Mouse (Mus musculus) frontal cortex, adult (tissue): Measurements from ENCODE around the gene Tcp11l1.

Experiments used
- ATAC-seq: cut with Nextera tagmentation; 2 replicates; pipeline ENCODE4 v1.9.2; 2017; ENCODE audit warnings: mild to moderate bottlenecking, moderate library complexity, mixed read lengths; ENCODE audit not compliant: low TSS enrichment

The Tcp11l1 gene

DNA sequence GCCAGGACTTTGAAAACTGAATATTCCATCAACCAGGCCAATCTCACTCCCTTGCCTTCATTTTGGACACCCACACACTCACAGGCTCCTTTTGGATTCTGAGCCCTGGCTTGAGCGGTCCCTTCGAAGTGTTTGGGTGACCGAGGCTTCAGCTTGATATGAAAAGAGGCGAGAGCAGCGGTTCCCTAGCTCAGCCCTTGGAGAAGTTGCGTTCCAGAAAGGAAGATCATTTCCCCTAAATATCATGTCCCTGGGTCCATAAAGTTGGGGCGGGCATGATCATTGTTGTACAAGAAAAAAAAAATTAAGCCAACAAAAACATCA lies 479 bp upstream of the Tcp11l1 start:
- no peak for ATAC-seq

DNA sequence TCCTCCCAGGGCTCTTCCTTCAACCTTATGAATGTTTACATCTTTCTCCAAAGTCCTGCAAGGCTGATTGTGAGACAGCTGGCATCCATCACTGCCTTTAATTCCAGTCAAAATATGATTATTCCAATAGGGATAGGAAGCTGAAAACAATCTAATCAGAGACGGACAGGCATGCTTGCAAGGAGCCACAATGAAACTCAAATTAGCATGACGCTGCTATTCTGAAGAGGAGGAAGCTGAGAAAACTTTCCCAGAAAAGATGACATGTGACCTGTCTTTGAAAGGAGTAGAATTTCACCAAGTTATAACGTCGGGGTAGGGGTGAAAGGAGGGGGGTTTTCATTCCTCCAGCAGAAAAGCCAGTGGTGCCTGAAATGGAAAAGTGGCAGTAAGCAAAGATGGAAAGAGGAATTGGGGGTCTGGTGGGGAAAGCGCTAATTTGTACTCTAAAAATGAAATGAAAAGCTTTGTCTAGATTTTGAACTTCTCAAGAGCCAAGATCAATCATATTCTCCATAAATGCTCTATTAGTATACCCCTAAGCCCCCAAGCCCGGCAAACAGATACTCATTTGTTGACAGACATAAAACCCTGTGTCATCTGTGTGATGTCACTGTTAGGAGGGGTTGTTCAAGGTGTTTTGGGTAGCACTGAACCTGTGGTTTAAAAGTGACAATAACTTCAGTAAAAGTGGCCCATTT lies 1.1 kb downstream of the Tcp11l1 start:
- ATAC-seq: no peak

DNA sequence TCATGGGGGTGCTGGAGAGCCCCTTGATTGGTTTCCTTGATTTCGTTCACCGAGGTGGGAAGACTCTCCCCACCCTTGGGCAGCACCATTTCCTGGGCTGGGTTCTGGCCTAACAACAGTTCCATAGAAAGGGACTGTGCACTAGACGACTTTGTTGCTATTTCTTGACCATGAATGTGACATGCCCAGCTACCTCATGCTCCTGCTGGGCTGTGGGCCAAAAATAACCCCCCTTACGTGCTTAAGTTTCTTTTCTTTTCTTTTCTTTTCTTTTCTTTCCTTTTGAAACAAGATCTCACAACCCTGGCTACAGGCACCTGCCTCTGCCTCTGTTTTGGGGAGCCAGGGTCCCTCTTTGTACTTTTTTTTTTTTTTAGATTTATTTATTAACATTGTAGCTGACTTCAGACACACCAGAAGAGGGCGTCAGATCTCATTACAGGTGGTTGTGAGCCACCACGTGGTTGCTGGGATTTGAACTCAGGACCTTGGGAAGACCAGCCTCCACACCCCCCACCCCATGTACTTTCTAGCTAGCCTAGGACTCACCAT lies 2.1 kb downstream of the Tcp11l1 start:
- no peak for ATAC-seq

DNA sequence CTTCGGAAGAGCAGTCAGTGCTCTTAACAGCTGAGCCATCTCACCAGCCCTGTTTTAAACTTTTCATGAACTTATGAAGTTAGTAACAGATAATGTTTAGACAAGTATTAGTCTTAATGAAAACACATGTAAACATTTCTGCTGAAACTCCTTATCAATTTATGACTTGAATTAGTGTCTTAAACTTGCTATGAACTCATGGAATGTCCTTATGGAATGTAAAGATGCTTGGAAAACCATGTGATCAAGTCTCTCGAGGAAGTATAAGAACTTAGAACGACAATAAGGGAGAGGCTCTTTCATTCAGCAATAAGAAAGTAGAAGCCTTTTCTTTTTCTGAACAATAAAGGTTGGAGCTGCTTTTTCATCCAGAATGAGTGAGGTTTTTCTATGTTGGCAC lies 7.6 kb downstream of the Tcp11l1 start:
- ATAC-seq: no peak

DNA sequence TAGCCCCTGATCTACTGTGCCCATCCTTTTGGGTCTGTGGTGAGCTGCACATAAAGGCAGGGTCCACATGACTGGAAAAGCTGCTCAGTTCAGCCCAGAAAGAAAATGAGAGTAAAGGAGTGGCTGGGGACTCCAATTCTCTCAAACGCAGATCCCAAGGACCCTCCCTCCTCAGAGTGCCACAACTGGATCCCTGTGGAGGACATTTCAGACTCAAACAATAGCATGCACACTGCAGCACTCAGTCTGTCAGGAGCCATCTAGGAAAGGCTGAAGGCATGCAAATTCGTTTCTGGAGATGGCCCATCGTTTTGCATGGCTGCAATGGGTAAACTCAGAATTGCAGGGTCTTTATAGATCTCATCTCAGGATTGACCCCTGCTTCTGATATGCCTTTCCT lies 8.8 kb downstream of the Tcp11l1 start:
- no peak for ATAC-seq

DNA sequence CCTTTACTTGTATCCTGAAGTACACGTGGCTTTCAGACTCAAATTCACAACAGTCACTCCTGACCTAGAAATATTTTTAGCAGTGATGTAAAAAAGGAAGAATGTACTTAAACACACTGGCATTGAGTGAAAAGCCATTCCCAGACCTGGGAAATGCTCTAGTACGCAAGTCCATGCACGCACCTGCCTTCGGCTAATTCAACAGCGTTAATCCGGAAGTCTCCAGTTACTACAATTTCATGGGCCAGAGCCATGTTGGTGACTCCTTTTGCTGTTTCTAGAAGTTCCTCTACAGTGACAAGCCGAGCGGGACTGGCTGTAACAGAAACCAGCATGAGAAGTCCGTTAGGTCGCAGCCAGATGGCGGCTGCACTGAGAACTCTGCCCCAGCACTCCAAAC lies 12.3 kb downstream of the Tcp11l1 start:
- peak; percentile 38 for ATAC-seq

DNA sequence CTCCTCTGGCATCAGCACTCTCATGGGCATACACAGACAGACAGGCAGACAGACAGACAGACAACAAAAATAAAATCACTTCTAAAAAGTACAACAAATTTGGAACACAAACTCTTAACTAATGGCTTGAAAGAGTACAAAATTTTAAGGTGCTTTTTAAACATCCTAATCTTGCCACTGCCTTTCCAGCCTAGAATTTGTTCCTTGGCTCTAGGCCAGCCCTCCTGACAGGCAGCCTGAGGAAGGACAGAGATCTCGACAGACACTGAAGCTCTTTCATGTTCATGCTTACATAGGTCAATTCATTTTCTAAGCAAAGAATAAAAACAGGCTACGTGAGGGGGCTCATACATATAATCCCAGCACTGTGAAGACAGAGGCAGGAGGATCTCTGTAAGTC lies 19.4 kb downstream of the Tcp11l1 start:
- no peak for ATAC-seq

DNA sequence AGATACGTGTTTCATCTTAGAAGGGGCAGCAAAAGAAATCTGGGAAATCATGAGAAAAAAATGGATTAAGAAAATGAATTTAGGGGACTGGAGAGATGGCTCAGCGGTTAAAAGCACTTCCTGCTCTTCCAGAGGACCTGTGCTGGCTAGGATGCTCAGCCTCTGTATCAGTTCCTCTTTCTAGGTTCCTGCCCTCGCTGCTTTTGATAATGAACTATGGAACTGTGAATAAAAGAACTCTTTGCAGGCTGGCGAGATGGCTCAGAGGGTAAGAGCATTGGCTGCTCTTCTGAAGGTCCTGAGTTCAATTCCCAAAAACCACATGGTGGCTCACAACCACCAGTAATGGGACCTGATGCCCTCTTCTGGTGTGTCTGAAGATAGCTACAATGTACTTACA lies 21.2 kb downstream of the Tcp11l1 start:
- no peak for ATAC-seq

DNA sequence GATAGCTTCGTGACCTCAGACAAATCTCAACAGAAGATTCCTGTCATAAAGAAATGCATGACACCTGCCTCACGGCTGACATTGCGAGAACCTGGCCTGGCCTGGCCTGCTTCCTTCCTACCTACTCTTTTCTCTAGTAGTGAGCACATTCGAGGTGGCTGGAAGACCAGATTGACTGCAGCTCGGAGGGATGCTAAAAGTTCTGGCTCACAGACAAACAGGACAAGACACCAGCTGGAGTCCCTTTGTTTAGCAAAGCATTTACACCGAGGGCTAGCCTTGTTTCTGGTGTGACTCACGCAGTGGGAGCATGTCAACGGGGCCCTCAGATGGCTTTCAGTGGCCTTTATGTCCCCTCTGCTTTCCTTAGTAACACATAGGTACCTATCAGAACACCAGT lies 23.2 kb downstream of the Tcp11l1 start:
- ATAC-seq: peak; percentile 60

DNA sequence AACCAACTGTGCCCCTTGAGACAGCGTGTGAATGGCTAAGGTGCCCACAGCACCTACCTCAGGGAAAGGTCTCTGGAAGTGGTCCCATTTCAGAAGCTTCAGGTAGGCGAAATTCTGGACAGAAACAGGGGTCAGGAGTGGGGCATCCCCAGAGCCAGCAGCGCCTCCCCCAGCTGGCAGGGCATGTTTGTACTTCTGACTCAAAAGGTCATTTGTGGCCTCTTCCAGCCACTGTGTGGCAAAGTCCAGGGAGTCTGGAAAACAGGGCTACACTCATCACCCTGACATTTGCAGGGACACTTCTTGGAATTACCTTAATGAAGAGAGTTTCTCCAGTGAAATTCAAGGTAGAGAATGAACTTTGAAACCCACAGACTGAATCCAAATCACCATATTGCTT lies 23.6 kb downstream of the Tcp11l1 start:
- no peak for ATAC-seq

DNA sequence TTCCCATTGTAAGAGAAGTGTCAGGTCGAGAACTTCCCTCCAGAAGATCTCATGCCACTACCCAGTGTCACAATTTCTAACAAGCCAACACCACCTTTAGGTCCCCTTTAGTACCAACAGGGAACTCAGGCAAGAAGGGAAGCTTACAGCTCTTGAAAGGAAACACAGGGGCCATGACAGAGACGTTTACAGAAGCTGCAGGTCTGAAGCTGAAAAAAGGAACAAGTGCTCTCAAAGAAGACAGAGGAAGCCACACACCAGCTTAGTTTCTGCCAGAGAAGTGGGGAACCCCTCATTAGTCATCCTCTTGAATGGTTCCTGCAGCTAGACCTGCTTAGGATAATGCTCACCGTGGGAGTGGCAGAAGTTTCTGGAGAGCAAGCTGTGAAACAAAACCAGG lies 24.7 kb downstream of the Tcp11l1 start:
- no peak for ATAC-seq

DNA sequence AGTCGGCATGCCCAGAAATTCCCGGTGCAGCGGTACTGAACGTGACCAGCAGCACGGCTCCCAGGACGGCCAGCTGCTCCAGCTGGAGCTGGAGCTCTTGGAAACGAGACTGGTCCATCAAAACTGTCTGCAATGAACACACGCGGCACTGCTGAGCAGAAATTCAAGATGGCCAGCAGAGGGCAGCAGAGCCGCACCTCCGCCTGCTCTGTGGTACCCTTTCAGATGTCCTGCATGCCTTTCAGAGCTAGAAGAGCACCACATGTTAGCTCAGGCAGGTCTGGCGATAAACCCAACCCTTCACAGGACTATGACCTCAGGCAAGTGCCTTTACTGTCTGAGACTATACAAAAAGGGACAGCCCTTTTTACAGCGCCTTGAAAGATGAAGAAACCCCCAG lies 26.6 kb downstream of the Tcp11l1 start:
- ATAC-seq: peak; percentile 81

DNA sequence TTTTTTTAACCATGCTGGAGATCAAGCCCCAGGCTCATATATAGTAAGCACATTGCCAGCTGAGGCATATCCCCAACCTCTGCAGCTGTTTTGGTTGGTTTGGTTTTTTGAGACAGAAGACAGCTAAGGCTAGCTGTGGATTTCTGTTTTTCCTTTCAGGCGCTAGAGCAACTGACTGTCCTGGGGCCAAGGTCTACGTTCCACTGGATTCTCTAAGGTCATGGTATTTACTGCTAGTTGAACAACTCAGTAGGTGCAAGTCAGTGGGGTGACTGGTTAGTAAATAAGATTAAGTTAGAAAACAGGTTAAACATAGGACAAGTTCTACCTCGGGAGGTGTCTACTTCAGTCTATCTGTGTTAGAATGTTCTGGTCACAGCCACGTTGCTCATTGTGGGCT lies 27.2 kb downstream of the Tcp11l1 start:
- ATAC-seq: no peak

DNA sequence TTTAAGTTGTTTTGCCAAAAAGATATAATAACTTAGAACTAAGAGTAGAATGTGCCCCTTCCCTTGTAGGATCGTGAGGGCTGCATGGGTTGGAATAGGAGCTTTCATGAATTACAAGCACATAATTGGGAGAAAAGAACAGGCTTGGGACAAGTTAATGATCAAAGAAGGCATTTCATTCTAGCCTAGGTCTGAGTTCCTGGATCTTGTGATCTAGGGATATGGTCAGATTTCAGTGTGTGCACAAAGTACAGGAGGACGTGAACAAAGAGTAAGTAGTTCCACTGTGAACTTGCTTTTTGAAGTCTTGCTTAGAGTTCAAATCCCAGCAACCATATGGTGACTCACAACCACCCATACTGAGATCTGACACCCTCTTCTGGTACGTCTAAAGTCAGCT lies 34.6 kb downstream of the Tcp11l1 start:
- no peak for ATAC-seq

DNA sequence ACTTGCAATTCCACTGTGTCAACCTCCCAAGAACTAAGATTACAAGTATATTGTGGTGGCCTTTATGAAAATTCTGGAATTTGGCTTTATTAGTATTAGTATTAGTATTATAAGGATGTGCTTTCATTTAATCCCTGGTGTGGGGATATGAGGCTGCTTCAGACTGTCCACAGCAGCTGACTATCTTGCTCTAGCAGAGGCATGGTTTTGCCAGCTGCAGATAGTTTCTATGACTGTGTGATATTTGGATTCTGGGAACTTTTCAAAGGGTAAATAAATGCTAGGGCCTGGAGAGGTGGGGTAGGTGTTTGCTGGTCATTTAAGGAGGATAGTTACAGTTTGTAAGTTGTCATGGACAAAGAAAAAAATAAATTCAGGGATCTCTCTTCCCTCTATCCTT lies 40.2 kb downstream of the Tcp11l1 start:
- no peak for ATAC-seq

DNA sequence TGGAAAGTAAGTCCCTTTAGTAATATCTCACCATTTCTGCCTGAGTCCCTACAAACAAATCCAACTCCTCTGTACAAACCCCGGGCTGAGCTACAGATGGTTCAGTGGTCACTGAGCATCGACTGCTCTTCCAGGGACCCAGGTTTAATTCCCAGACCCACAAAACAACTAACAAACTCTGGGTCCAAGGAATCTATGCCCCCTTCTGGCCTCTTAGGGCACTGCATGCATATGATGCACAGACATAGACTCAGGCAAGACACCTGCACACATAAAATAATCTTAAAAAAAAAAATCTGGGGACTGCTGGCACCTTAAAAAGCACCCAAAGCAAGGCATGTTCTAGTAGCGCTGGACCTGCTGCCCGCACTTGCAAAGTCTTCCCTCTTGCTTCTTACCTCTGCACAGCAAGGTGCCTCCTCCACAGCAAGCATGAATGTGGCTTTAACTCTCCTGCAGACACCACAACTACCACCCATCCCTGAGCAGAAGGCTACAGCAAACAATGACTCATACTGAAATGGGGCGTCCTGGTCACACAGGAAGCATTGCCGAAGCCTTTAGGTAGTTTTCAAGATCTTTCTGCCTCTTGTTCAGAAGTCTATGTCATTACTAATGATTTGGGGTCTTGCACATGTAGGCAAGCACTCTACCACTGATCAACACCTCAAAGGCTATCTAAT lies 42.7 kb downstream of the Tcp11l1 start:
- no peak for ATAC-seq

DNA sequence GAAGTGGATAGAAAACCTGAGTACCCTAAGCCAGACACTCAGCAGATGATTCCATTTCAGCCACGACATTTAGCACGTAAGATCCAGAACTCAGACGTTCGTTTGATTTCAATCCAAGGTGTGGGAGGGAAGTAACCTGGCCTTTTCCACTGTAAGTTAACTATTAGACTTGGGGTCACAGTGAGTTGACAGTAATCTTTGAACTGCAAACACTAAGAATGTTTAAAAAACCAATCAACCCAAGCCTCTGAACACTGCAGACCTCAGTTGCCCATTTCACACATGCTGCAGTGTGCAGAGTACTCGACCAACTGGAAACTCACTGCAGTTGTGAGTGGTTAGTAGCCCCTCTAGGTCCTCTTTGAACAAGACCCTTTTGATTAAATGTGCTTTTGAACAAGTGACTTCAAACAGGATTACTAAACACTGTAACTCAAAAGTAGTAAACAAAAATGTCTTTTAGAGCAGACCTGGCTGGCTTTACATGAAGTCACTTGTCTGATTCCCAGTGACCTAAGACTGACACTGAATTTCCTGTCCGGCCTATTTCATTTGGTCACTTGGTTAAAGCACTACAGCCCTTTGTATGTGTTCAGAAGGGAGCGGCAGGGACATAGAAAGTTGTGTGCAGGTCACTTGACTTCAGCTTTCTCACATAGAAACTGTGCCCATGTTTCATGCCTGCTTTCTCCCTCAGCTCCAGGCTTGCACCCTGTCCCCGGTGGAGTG lies 48.4 kb downstream of the Tcp11l1 start:
- ATAC-seq: no peak

DNA sequence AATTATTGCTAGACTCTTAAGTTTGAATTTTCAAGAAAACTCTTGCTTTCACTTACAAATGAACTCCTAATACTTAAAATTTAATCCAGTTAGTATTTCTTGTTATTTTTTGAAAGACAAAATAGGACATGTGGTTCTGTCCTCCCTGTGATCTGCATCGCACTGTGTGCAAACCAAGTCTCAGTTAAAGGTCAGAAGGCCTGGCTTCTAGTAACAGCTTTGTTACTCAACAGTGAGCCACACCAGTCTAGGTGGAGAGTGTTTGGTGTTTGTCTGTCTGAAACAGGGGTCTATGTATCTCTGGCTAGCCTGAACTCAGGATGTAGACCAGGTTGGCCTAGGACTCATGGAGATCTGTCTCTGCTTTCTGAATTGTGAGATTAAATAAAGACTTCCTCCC lies 53.3 kb downstream of the Tcp11l1 start:
- ATAC-seq: no peak

DNA sequence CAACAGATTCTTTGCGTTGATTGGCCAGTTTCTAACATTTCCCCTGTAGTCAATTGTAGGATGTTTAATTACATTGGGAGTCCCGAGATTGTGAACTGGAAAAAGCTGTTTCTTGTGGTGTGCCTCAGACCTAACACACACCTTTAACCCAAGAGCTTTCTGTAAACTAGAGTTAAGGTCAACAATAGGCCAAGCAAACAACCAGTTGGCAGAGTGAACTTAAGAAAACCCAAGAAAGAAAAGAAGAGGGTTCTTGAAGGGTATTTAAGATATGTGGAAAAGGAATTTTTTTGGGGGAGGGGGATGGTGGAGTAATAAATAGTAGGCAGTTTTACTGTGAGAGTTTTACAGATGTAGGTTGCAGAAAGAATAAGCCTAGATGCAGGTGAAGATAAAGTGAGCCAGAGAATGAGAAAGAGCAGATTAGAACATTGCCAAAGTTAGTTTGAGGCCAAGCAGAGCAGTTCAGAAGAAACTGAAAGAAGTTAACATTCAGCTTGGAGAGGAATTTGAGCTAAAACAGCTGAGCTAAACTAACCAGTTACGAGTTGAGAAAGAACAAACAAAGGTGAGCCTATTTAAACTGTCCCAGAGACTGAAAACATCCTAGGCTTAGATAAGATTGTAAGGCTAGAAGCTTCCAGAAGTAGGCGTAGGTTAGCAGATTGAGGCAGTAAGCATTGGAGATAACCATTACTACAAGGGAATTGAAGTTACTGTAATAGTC lies 95.8 kb downstream of the Tcp11l1 start:
- ATAC-seq: no peak

DNA sequence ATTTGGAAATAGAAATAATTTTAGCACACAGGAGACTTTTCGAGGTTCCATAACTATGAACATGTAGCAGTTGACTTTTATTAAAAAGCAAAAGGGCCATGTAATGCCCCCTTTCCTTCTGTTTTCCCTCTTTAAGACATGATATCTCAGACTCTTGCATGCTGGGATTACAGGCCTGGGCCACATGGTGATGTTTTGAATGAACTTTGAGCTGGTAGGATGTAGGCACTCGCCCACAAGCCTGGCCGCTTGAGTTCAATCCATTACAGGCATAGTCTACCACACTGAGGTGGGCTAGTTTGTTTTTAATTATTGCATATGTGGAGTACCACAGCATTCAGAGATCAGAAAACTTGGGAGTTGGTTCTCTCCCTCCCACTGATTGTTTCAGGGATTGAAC lies 97.2 kb downstream of the Tcp11l1 start:
- ATAC-seq: no peak
